ENCODE assay signal across 7 mouse cellular contexts in the genomic region with DNA sequence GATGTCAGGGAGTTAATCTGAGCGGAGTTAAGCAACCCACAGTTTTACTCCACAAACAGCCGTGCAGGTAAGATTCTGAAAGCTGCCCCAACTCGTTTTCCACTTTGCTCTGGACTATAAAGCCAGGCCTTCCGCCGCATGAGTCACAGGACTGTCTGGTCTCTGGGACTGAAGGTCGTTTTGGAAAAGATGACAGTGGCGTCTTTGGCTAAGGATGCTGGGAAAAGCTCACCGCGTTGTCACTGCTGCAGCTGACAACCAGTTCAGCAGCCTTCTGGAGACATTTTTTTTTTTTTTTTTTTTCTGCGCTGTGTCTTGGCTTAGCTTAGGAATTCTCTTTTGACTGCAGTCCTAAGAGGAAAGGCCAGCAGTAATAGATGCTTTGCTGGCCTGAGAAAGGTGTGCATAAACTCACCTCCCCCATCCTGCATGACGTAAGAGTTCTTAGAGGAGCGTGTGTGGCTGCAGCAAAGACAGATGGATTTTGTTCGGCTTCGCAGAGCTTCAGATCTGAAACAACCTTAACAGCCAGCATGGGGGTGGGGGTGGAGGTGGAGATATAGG. TPM values are rescaled to one million over a fixed set of nuclear protein-coding genes. Genes with fewer than 3 reads are reported as not detected.
DNase-seq lines count a peak whose midpoint lies in the region; ATAC-seq and TF ChIP-seq lines count a peak whose summit lies in the region.

No protein-coding gene starts in this region.

- no peaks in the 10 kb centered on the region for H3K36me3 ChIP-seq in lung, embryonic 15.5 days
- no peaks in the 10 kb centered on the region for H3K36me3 ChIP-seq in embryonic facial prominence, embryonic 13.5 days
- no peaks in the 10 kb centered on the region for H3K36me3 ChIP-seq in liver, embryonic 16.5 days (ENCODE audit: control insufficient read depth, insufficient read depth)

- H3K27ac ChIP-seq in lung, embryonic 15.5 days: peak overlapping the region; percentile 67
- H3K27ac ChIP-seq in embryonic facial prominence, embryonic 13.5 days: peak overlapping the region; percentile 86
- peak overlapping the region; percentile 75 for H3K27ac ChIP-seq in liver, embryonic 16.5 days (ENCODE audit: low read length)

- TF ChIP-seq CTCF in lung, adult 2 months (IDR thresholded peaks at IDR 0.05; ENCODE audit: insufficient read depth, low read length): no peak

- H3K9ac ChIP-seq in lung, embryonic 15.5 days: no peak overlapping the region
- 0 out of 2 replicates have a peak overlapping the region, but pooled peaks have one; percentile 27 for H3K9ac ChIP-seq in embryonic facial prominence, embryonic 13.5 days
- no peak overlapping the region for H3K9ac ChIP-seq in liver, embryonic 16.5 days (ENCODE audit: low read depth, low read length)

- peaks cover 48% of the 10 kb centered on the region for H3K4me1 ChIP-seq in lung, embryonic 15.5 days
- peaks cover 19% of the 10 kb centered on the region for H3K4me1 ChIP-seq in lung, adult 2 months (ENCODE audit: control insufficient read depth, insufficient read depth, low read length)
- peaks cover 44% of the 10 kb centered on the region for H3K4me1 ChIP-seq in embryonic facial prominence, embryonic 13.5 days
- H3K4me1 ChIP-seq in liver, embryonic 16.5 days (ENCODE audit: control insufficient read depth, low read depth, low read length): peaks cover 22% of the 10 kb centered on the region

- WGBS in lung, embryonic 15.5 days: 20% methylated on average over 14 of the region's 14 CpGs
- WGBS in lung, adult 2 months: 29% methylated on average over 14 of the region's 14 CpGs
- WGBS in embryonic facial prominence, embryonic 13.5 days: 29% methylated on average over 14 of the region's 14 CpGs
- WGBS in liver, embryonic 16.5 days (ENCODE audit: insufficient replicate concordance): 55% methylated on average over 14 of the region's 14 CpGs

- no peak for TF ChIP-seq POLR2A in lung, adult 2 months (IDR thresholded peaks at IDR 0.05; ENCODE audit: borderline replicate concordance, extremely low read depth, low read depth, low read length)

- no peak overlapping the region for H3K4me3 ChIP-seq in lung, embryonic 15.5 days
- no peak overlapping the region for H3K4me3 ChIP-seq in lung, adult 2 months (replicated peaks; ENCODE audit: extremely low read depth, low read depth, low read length)
- peak overlapping the region; percentile 13; the same call in 1 of the 2 replicates for H3K4me3 ChIP-seq in embryonic facial prominence, embryonic 13.5 days
- no peak overlapping the region for H3K4me3 ChIP-seq in liver, embryonic 16.5 days (ENCODE audit: low read depth, low read length)

- H3K4me2 ChIP-seq in lung, embryonic 15.5 days: peak overlapping the region; percentile 7
- H3K4me2 ChIP-seq in embryonic facial prominence, embryonic 13.5 days: peak overlapping the region; percentile 32
- no peak overlapping the region for H3K4me2 ChIP-seq in liver, embryonic 16.5 days (ENCODE audit: low read depth, low read length)

- no peak for ATAC-seq in lung, embryonic 15.5 days (ENCODE audit: borderline replicate concordance, extremely low read depth, low FRiP score, low TSS enrichment)
- ATAC-seq in embryonic facial prominence, embryonic 13.5 days (ENCODE audit: insufficient number of reproducible peaks, insufficient read depth, low FRiP score, low TSS enrichment, low read depth): no peak
- ATAC-seq in inflammation-experienced regulatory T-cells, adult 6 months: peak; percentile 61
- 0 out of 2 replicates have a peak, but pooled peaks have one; percentile 15 for ATAC-seq in liver, embryonic 16.5 days (ENCODE audit: low read depth)

- no peaks in the 10 kb centered on the region for H3K27me3 ChIP-seq in lung, embryonic 15.5 days
- peaks cover 10% of the 10 kb centered on the region; the same call in 1 of the 2 replicates for H3K27me3 ChIP-seq in embryonic facial prominence, embryonic 13.5 days
- H3K27me3 ChIP-seq in liver, embryonic 16.5 days (ENCODE audit: control insufficient read depth, insufficient read depth, low read depth, low read length): no peaks in the 10 kb centered on the region

- no peak for DNase-seq in lung, adult 2 months
- peak; percentile 29 for DNase-seq in adipocyte (ENCODE audit: low spot score)
- DNase-seq in thymus, postnatal 4 days: peak; percentile 65

- H3K9me3 ChIP-seq in lung, embryonic 15.5 days: no peaks in the 10 kb centered on the region
- H3K9me3 ChIP-seq in embryonic facial prominence, embryonic 13.5 days: no peaks in the 10 kb centered on the region
- no peaks in the 10 kb centered on the region for H3K9me3 ChIP-seq in liver, embryonic 16.5 days (replicated peaks; ENCODE audit: control insufficient read depth, low read length)

RNA-seq across cellular contexts. Expression of a gene that starts 47.7 kb away (rescaled TPM):
- 48.8 and 59.0 TPM in 2 replicates for polyA plus RNA-seq in lung, embryonic 15.5 days (2015; fragmentation: Nextera tagmentation; extraction: Ambion mirVana)
- polyA plus RNA-seq in lung, adult 2 months (2012; rRNA removed): 41.0 and 48.5 TPM in 2 replicates
- 62.3 and 65.6 TPM in 2 replicates for polyA plus RNA-seq in embryonic facial prominence, embryonic 13.5 days (2015; fragmentation: Nextera tagmentation; extraction: Ambion mirVana)
- polyA plus RNA-seq in inflammation-experienced regulatory T-cells, adult 6 months (2017; shearing (Covaris generic)): 100 to 1,000 TPM; 120 to 258 (median 210) TPM
- 24.7 and 26.1 TPM in 2 replicates for polyA plus RNA-seq in liver, embryonic 16.5 days (2015; fragmentation: Nextera tagmentation; extraction: Ambion mirVana)

Comparison
In these comparisons a context has a peak if more than half of its experiments do, and no peak if none do; other contexts are left out.
1. ATAC-seq: peak in inflammation-experienced regulatory T-cells, adult 6 months (single experiment) and liver, embryonic 16.5 days (single experiment); none in lung, embryonic 15.5 days (single experiment) and embryonic facial prominence, embryonic 13.5 days (single experiment).
2. Peak in every context shown above with its lines, with median percentiles within 50 percentile points of each other: H3K27ac ChIP-seq.